ENCODE assay signal across 19 mouse cellular contexts in genomic region chr3:51254784-51255183, GRCm38 (mm10). TPM values are rescaled to one million over a fixed set of nuclear protein-coding genes. Genes with fewer than 3 reads are reported as not detected.
A peak's percentile ranks its signal among the peaks of the same experiment; 100 is the strongest.
DNase-seq lines count a peak whose midpoint lies in the region; ATAC-seq and TF ChIP-seq lines count a peak whose summit lies in the region.
"Had no signal": no experiment of that assay in that cellular context is flagged by ENCODE, and none has a peak within 500 bp of the region (broad histone marks: within the 10 kb centered on the region; RNA-seq: fewer than 3 reads in every experiment).

No protein-coding gene starts in this region.

- no peak for TF ChIP-seq RAD21 in CH12.LX (IDR thresholded peaks at IDR 0.05; ENCODE audit: low read depth, low read length)

- H3K36me3 ChIP-seq in hindbrain, embryonic 15.5 days, result peaks cover 65% of the 10 kb centered on the region
- peaks cover 96% of the 10 kb centered on the region for H3K36me3 ChIP-seq in hindbrain, embryonic 14.5 days (replicated peaks; ENCODE audit: control insufficient read depth, insufficient read depth)
- peaks cover 69 to 92% of the 10 kb centered on the region in 2 experiments for H3K36me3 ChIP-seq in CH12.LX (replicated peaks in 1 of 2; ENCODE audit: control insufficient read depth in 1 of 2, insufficient read depth in 1 of 2, low read length in 1 of 2)
- peaks cover 17% of the 10 kb centered on the region for H3K36me3 ChIP-seq in splenic B cell, adult 2 months (ENCODE audit: control insufficient read depth, insufficient read depth, low read length, poor library complexity, severe bottlenecking)
- peaks cover 49% of the 10 kb centered on the region for H3K36me3 ChIP-seq in midbrain, postnatal 0 days (ENCODE audit: insufficient read depth, low read length)

- TF ChIP-seq CTCF in CH12.LX (conservative IDR thresholded peaks at IDR 0.05 in 1 of 2, IDR thresholded peaks at IDR 0.05 in 1 of 2; ENCODE audit: low read depth in 2 of 2, low read length in 2 of 2), result no peak
- TF ChIP-seq CTCF in midbrain, postnatal 0 days (IDR thresholded peaks at IDR 0.05), result no peak

- no peaks in the 10 kb centered on the region for H3K9me3 ChIP-seq in hindbrain, embryonic 15.5 days
- H3K9me3 ChIP-seq in hindbrain, embryonic 14.5 days (ENCODE audit: control insufficient read depth, low read length), result no peaks in the 10 kb centered on the region
- H3K9me3 ChIP-seq in CH12.LX (replicated peaks; ENCODE audit: low read length), result no peaks in the 10 kb centered on the region
- no peaks in the 10 kb centered on the region for H3K9me3 ChIP-seq in midbrain, postnatal 0 days (ENCODE audit: low read length)
- H3K9me3 ChIP-seq: embryonic facial prominence, embryonic 13.5 days; forebrain, embryonic 13.5 days; heart, embryonic 12.5 days; hindbrain, embryonic 12.5 days; intestine, embryonic 15.5 days had no signal

- in situ Hi-C loops in CH12.LX (cut with MboI; ENCODE audit: low pct_ligation_motif_present, low pct_unique_long_range_greater_than_20kb, low sequenced_read_pairs), result no loop called here

- dilution Hi-C loops in CH12.LX (cut with MboI; ENCODE audit: extremely low pct_ligation_motif_present, extremely low pct_unique_long_range_greater_than_20kb, low sequenced_read_pairs), result no loop called here

- WGBS in hindbrain, embryonic 15.5 days, result 93% methylated on average over 7 of the region's 7 CpGs
- WGBS in hindbrain, embryonic 14.5 days, result 92% methylated on average over 7 of the region's 7 CpGs
- 93% methylated on average over 7 of the region's 7 CpGs for WGBS in midbrain, postnatal 0 days

- no peaks in the 10 kb centered on the region for H3K27me3 ChIP-seq in hindbrain, embryonic 15.5 days
- H3K27me3 ChIP-seq in hindbrain, embryonic 14.5 days (ENCODE audit: control insufficient read depth, insufficient read depth, low read length), result no peaks in the 10 kb centered on the region
- no peaks in the 10 kb centered on the region for H3K27me3 ChIP-seq in CH12.LX (replicated peaks)
- no peaks in the 10 kb centered on the region for H3K27me3 ChIP-seq in splenic B cell, adult 2 months (ENCODE audit: control insufficient read depth, insufficient read depth, low read length, poor library complexity, severe bottlenecking)
- H3K27me3 ChIP-seq in midbrain, postnatal 0 days (ENCODE audit: insufficient read depth, low read length), result no peaks in the 10 kb centered on the region
- H3K27me3 ChIP-seq: embryonic facial prominence, embryonic 13.5 days; forebrain, embryonic 13.5 days; heart, embryonic 12.5 days; hindbrain, embryonic 12.5 days; intestine, embryonic 15.5 days had no signal

- peak; percentile 10; the same call in 1 of the 2 replicates for ATAC-seq in hindbrain, embryonic 15.5 days (ENCODE audit: low FRiP score, low read depth)
- no peak for ATAC-seq in hindbrain, embryonic 14.5 days (ENCODE audit: low FRiP score)
- ATAC-seq in granulocyte monocyte progenitor cell, adult 5-6 weeks (replicated peaks; ENCODE audit: poor library complexity, severe bottlenecking), result peak; percentile 93
- ATAC-seq in midbrain, postnatal 0 days (ENCODE audit: low FRiP score), result no peak
- ATAC-seq: CD4-positive, CD25-positive, alpha-beta regulatory T cell, adult 4 months; forebrain, embryonic 13.5 days; intestine, embryonic 15.5 days had no signal

- no peak for DNase-seq in hindbrain, embryonic 14.5 days (ENCODE audit: low spot score)
- peak; percentile 37 for DNase-seq in CH12.LX (ENCODE audit: extremely low read depth)
- peak; percentile 24 for DNase-seq in splenic B cell, adult 2 months (ENCODE audit: low read depth, low spot score)
- DNase-seq in cerebellum, adult 8-10 months, result no peak
- DNase-seq in midbrain, postnatal 0 days (ENCODE audit: low spot score), result no peak
- DNase-seq: adrenal gland, postnatal 10 days; cerebellum, adult 2 months; gastrocnemius, postnatal 36 days; heart, postnatal 36 days; kidney, adult 18-20 months had no signal

- no peak overlapping the region for H3K4me3 ChIP-seq in hindbrain, embryonic 15.5 days
- no peak overlapping the region for H3K4me3 ChIP-seq in hindbrain, embryonic 14.5 days (replicated peaks; ENCODE audit: low read length)
- no peak overlapping the region for H3K4me3 ChIP-seq in CH12.LX (replicated peaks in 1 of 3; ENCODE audit: low read depth in 2 of 3, low read length in 2 of 3, poor library complexity in 1 of 3)
- no peak overlapping the region for H3K4me3 ChIP-seq in midbrain, postnatal 0 days (ENCODE audit: low read depth, low read length)
- H3K4me3 ChIP-seq: embryonic facial prominence, embryonic 13.5 days; forebrain, embryonic 13.5 days; heart, adult 2 months; heart, embryonic 12.5 days; hindbrain, embryonic 12.5 days; intestine, embryonic 15.5 days had no signal

- H3K27ac ChIP-seq in hindbrain, embryonic 15.5 days (replicated peaks), result no peak overlapping the region
- no peak overlapping the region for H3K27ac ChIP-seq in hindbrain, embryonic 14.5 days
- H3K27ac ChIP-seq in CH12.LX (ENCODE audit: insufficient read depth, low read depth), result peak overlapping the region; percentile 12; the same call in 1 of the 2 replicates
- H3K27ac ChIP-seq in midbrain, postnatal 0 days (ENCODE audit: low read depth, low read length), result no peak overlapping the region
- H3K27ac ChIP-seq: embryonic facial prominence, embryonic 13.5 days; forebrain, embryonic 13.5 days; heart, adult 2 months; hindbrain, embryonic 12.5 days; intestine, embryonic 15.5 days had no signal

- 0 out of 2 replicates have a peak, but pooled peaks have one; percentile 26 for TF ChIP-seq EP300 in CH12.LX (IDR thresholded peaks at IDR 0.05; ENCODE audit: low read length)

- no peak overlapping the region for H3K4me2 ChIP-seq in hindbrain, embryonic 15.5 days
- H3K4me2 ChIP-seq in hindbrain, embryonic 14.5 days (replicated peaks), result no peak overlapping the region
- no peak overlapping the region for H3K4me2 ChIP-seq in CH12.LX (ENCODE audit: insufficient read depth, low read depth, poor library complexity, severe bottlenecking)
- no peak overlapping the region for H3K4me2 ChIP-seq in midbrain, postnatal 0 days (ENCODE audit: low read depth, low read length, poor library complexity, severe bottlenecking)
- H3K4me2 ChIP-seq: embryonic facial prominence, embryonic 13.5 days; forebrain, embryonic 13.5 days; heart, embryonic 12.5 days; hindbrain, embryonic 12.5 days; intestine, embryonic 15.5 days had no signal

- H3K9ac ChIP-seq in hindbrain, embryonic 15.5 days, result no peak overlapping the region
- H3K9ac ChIP-seq in hindbrain, embryonic 14.5 days, result no peak overlapping the region
- no peak overlapping the region for H3K9ac ChIP-seq in CH12.LX (ENCODE audit: insufficient read depth, low read depth)
- no peak overlapping the region for H3K9ac ChIP-seq in midbrain, postnatal 0 days (replicated peaks; ENCODE audit: low read length, poor library complexity, severe bottlenecking)
- H3K9ac ChIP-seq: embryonic facial prominence, embryonic 13.5 days; forebrain, embryonic 13.5 days; heart, embryonic 12.5 days; hindbrain, embryonic 12.5 days; intestine, embryonic 15.5 days had no signal

- H3K4me1 ChIP-seq in hindbrain, embryonic 15.5 days (replicated peaks), result no peaks in the 10 kb centered on the region
- H3K4me1 ChIP-seq in hindbrain, embryonic 14.5 days (replicated peaks; ENCODE audit: control insufficient read depth, insufficient read depth, low read length), result no peaks in the 10 kb centered on the region
- peaks cover 2 to 31% of the 10 kb centered on the region in 2 experiments; a peak in 3 of 4 replicates for H3K4me1 ChIP-seq in CH12.LX (ENCODE audit: control insufficient read depth in 1 of 2, insufficient read depth in 2 of 2)
- H3K4me1 ChIP-seq in midbrain, postnatal 0 days (ENCODE audit: insufficient read depth, low read length), result no peaks in the 10 kb centered on the region
- H3K4me1 ChIP-seq: embryonic facial prominence, embryonic 13.5 days; forebrain, embryonic 13.5 days; hindbrain, embryonic 12.5 days; intestine, embryonic 15.5 days had no signal

- TF ChIP-seq POLR2A in CH12.LX (IDR thresholded peaks at IDR 0.05; ENCODE audit: low read depth, low read length), result no peak

- H3K79me2 ChIP-seq in CH12.LX (replicated peaks; ENCODE audit: control insufficient read depth, extremely low read depth, insufficient read depth, poor library complexity, severe bottlenecking), result peaks cover 2% of the 10 kb centered on the region; the same call in 1 of the 2 replicates

TF ChIP-seq in CH12.LX, 34 proteins besides CTCF, POLR2A, EP300 and RAD21:
- TF ChIP-seq PAX5 (IDR thresholded peaks at IDR 0.05; ENCODE audit: low read length) (no peak), HCFC1 (IDR thresholded peaks at IDR 0.05; ENCODE audit: low read depth, low read length) (no peak), USF2 (conservative IDR thresholded peaks at IDR 0.05; ENCODE audit: low read depth, low read length) (no peak), JUN (IDR thresholded peaks at IDR 0.05; ENCODE audit: insufficient read depth, low read depth, low read length) (no peak), TCF12 (IDR thresholded peaks at IDR 0.05; ENCODE audit: low read depth, low read length) (no peak), SIN3A (IDR thresholded peaks at IDR 0.05; ENCODE audit: low read length) (no peak), ELF1 (IDR thresholded peaks at IDR 0.05; ENCODE audit: low read depth, low read length) (no peak), CHD2 (IDR thresholded peaks at IDR 0.05; ENCODE audit: low read length) (no peak), TBP (conservative IDR thresholded peaks at IDR 0.05; ENCODE audit: low read depth, low read length) (no peak), CHD1 (IDR thresholded peaks at IDR 0.05; ENCODE audit: low read depth, low read length) (no peak), IRF4 (IDR thresholded peaks at IDR 0.05; ENCODE audit: low read depth, low read length) (peak; percentile 56), BHLHE40 (IDR thresholded peaks at IDR 0.05; ENCODE audit: low read depth, low read length) (peak; percentile 91), JUND (conservative IDR thresholded peaks at IDR 0.05; ENCODE audit: low read depth, low read length) (no peak), MXI1 (IDR thresholded peaks at IDR 0.05; ENCODE audit: low read depth, low read length) (no peak), MEF2A (IDR thresholded peaks at IDR 0.05; ENCODE audit: borderline replicate concordance, low read depth, low read length) (0 out of 2 replicates have a peak, but pooled peaks have one; percentile 44), NELFE (IDR thresholded peaks at IDR 0.05; ENCODE audit: low read depth, low read length) (no peak)

RNA-seq across cellular contexts. Expression of gene Noct, which starts 30.5 kb away (rescaled TPM):
- 31.1 and 35.6 TPM in 2 replicates for polyA plus RNA-seq in hindbrain, embryonic 15.5 days (2015; fragmentation: Nextera tagmentation; extraction: Ambion mirVana)
- 38.3 and 39.4 TPM in 2 replicates for polyA plus RNA-seq in hindbrain, embryonic 14.5 days (2014; fragmentation: Nextera tagmentation; extraction: Ambion mirVana)
- 8.7 and 10.2 TPM in 2 replicates for total RNA-seq in CH12.LX (2012; rRNA removed)
- total RNA-seq in CH12.LX (2014; rRNA removed), result 13.8 and 14.5 TPM in 2 replicates
- 9.9 and 12.0 TPM in 2 replicates for polyA plus RNA-seq in CH12.LX (2012; ENCODE audit: insufficient read length, low read depth)
- 13.9 and 24.0 TPM in 2 replicates for total RNA-seq in granulocyte monocyte progenitor cell, adult 5-6 weeks (2014; fragmentation: Nextera tagmentation)
- 7.0 and 9.5 TPM in 2 replicates for total RNA-seq in granulocyte monocyte progenitor cell, adult 5-6 weeks (2017)
- 50.0 and 51.7 TPM in 2 replicates for total RNA-seq in midbrain, postnatal 0 days (2014; rRNA removed)
- polyA plus RNA-seq in midbrain, postnatal 0 days (2015; fragmentation: Nextera tagmentation; extraction: Ambion mirVana), result 36.1 and 36.7 TPM in 2 replicates

Comparison
In these comparisons a context has a peak if more than half of its experiments do, and no peak if none do; other contexts are left out.
1. ATAC-seq: peak in hindbrain, embryonic 15.5 days (single experiment) and granulocyte monocyte progenitor cell, adult 5-6 weeks (single experiment); none in hindbrain, embryonic 14.5 days (single experiment) and midbrain, postnatal 0 days (single experiment).
2. DNase-seq: peak in CH12.LX (single experiment) and splenic B cell, adult 2 months (single experiment); none in hindbrain, embryonic 14.5 days (single experiment), cerebellum, adult 8-10 months (single experiment) and midbrain, postnatal 0 days (single experiment).